Mouse (Mus musculus): Measurements from ENCODE around the gene Pard3b.

Pard3b gene

DNA sequence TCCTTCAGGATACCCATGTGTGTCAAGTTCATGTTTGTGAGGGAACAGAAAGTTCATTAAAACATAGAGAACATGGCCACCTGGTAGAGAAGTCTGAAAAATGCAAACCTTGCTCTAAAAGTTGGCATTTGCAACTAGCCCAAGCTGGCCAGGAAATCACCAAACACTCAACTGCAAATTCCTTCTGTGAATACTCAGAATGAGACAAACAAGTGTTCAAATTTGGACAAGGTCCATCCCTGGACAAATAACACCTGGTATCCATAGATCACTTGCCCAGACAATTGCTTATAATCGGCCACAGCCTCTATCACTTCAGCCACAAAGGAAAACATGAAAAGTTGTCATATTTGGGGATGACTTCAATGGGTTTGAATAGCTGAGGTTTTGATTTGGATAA lies 701.6 kb downstream of the Pard3b start:
- no peak for ATAC-seq (ENCODE audit: insufficient number of reproducible peaks, low FRiP score, low TSS enrichment)

DNA sequence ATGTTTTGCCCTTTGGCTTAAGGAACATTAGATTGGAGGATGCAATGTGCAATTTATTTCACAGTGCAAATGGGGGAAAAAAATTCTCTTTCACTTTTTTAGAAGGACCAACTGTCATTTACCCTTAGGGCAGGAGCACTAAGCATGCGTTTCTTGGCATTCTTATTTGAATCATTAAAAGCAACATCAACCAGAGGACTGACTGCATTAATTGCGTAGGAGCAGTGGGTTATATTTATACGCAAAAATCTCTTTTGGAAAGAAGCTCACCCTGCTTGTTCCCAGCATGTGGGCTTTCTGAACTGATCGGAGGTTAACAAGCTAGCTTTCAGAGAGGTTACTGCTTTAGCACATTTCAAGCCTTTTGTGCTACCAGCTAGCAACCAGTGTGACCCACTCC lies 705.7 kb downstream of the Pard3b start:
- no peak for ATAC-seq (ENCODE audit: insufficient number of reproducible peaks, low FRiP score, low TSS enrichment)

DNA sequence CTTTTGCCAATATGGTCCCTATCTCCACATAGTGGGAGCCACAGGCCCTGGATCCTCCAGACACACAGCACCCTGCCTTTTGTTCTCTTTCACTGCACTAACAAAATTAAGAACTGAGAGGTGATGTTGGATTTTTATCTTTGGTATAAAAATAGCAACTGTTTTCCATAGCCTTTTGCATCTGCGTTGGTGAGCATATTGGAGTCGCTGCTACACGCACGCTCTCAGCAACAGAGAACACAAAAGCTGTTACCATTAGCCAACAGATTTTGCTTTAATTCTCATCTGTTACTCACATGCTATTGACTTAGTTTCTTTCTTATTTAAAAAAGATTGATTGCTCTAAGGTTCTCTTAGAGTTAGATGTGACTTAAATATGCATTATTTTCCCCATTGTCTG lies 709.7 kb downstream of the Pard3b start:
- no peak for ATAC-seq (ENCODE audit: insufficient number of reproducible peaks, low FRiP score, low TSS enrichment)

DNA sequence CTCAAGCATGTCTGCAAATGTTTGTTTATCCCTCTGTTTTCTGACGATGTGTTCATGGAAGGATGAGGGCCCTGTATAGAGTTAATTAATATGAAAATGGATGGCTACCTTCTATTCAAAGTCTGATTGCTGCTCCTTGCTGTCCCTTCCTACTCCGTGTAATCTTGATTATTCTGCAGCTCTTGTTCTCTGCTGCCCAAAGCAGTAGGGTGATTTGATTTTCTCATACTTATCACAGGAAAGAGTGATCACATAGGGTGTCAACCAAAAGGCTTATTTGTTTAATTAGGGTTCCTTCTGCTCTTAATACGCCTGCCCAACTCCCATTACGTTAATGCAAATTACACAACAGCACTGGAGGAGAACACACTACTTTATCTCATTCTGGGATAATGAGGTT lies 716.9 kb downstream of the Pard3b start:
- no peak for ATAC-seq (ENCODE audit: insufficient number of reproducible peaks, low FRiP score, low TSS enrichment)

DNA sequence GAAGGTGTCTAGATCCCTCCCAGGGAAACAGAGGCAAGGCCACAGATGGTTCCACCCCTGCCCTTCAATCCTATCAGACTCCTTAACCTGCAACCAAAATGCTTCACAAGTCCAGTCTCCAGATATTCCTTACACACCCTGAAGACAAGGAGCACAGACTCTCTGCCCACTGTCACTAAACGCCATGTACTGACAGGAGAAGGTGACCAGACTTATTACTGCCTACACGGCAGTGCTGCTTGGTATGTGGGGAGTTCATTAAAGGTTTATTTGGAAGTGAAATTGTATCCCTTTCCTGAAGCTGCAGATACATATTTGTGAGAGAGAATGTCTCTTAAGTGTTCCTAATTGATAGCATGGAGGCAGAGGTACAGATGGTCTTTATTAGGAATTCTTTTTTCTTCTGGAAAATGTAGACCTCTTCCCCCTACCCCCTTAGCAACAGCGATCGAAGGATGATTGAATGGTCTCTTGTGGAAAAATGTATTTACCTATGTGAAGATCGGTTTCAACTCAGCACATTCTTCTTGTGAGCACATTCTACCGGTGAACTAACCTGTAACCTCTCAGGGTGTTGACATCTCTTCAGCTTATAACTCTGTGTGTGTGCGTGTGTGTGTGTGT lies 735.9 kb downstream of the Pard3b start:
- no peak for ATAC-seq (ENCODE audit: insufficient number of reproducible peaks, low FRiP score, low TSS enrichment)

DNA sequence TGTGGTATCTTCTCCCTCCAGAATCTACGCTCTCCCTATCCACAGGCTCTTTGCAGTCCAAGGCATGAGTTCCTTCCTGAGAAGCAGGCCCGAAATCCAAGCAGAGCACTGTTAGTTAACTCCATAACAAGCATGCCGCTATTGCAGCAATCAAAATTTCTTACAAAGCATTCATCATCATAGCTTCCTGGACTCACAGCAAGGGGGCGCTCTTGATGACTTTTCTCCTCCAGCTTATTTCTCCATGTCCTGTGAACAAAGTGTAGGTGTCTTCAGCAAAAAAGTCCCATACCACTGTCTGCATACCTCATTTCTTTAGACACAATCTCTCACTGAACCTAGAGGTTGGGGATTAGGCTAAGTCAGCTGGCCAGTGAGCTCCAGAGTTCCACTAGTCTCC lies 739.7 kb downstream of the Pard3b start:
- no peak for ATAC-seq (ENCODE audit: insufficient number of reproducible peaks, low FRiP score, low TSS enrichment)

DNA sequence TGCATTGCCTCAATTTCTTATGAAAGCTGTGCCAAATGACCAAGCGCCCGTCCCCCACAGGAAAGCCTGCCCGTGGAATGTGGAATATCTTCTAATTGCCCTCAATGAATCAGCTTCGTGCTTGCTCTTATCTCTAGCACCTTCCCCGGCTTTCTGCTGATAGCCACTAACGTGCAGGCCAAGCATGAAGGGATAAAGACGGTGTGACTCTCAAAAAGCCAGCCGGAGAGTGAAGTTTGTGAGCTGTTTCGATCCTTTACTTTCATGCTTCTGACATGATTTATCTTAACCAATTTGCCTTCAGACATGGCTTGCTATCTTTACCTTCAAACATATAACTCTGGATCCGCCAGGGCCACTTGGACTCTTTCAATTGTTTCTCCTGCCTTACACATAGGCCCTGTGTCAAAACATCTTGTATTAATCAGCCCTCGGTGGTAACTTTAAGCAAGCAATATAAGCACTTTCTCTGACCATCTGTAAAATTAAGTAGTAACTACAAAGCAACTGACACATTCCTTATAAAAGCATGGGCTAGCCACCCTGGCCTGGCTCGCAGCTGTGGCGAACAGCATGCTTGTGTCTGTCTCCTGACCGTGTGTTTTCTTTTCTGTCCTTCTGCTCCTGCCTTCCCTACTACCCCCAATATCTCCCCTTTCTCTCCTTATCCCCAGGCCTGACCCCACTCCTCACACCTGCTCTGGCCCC lies 744.3 kb downstream of the Pard3b start:
- ATAC-seq (ENCODE audit: insufficient number of reproducible peaks, low FRiP score, low TSS enrichment), result no peak

DNA sequence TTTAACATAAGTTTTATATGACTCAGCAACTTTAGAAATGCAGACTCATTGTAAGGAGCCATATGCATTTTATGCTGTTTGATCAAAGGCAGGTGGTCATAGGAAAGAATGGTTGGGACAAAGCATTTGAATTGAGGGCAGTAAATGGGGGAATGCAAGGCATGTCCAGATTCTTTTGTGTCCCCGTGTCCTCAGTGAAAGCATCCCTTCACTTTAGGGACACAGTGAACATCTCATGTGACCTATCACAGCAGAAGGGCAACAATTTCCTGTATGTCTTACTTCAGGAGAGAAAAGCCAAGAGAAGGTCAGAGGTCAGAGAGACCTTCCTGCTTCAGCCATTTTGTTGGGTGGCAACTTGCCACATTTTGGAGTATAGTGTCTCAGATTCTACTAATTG lies 745.6 kb downstream of the Pard3b start:
- ATAC-seq (ENCODE audit: insufficient number of reproducible peaks, low FRiP score, low TSS enrichment), result no peak

DNA sequence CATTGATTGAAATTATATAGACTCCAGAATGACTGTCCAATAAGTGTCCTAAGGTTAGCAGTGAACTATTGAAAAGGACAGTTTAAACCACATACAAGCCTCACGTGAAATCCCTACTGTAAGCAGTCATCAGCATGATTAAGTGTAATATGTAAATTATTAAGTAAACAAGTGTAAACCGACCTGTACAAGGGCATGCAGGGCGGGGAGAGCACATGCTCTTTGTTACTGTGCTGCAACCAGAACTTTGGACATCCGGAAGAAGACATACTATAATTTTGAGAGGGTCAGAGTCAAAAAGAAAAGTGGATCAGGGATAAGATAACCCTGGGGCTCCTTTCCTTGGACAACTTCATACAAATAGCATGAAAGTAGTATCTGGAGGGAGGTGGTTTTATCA lies 749.4 kb downstream of the Pard3b start:
- no peak for ATAC-seq (ENCODE audit: insufficient number of reproducible peaks, low FRiP score, low TSS enrichment)

DNA sequence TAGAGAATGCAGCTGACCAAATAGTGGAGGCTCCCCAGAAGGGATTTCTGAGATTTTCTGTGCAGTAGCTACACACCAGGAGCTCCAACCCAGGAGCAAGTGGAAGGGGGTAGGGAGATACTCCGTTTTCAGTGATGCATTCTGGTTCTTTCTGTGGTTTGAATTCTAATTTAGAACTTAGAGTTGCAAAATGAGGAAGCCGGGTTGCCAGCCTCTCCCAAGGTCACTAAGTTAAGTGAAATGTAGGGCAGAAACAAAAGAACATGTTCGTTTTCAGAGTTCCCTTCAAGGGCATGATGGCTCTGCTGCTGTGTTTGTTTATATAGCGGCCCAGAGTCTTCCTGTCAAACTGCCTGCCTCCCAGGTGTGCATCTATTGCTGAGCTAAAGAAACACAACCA lies 754.2 kb downstream of the Pard3b start:
- ATAC-seq (ENCODE audit: insufficient number of reproducible peaks, low FRiP score, low TSS enrichment), result no peak

DNA sequence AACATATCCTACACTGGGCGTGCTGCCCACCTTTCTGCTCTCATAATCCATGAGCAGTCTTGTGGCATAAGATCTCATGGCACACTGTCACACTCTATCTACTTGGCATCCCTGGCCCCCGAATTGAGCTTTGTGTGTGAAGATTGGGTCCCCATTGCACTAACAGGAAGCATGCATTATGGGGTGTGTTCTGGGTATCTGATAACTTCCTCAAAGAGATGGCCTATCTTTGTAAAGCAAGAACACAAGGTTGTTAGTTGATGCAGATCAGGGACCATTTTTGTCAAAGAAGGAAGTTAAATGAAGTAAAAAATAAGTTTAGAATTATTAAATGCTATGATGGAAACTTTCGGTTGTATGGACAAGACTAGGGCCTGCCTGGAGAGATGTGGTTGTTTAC lies 755.9 kb downstream of the Pard3b start:
- no peak for ATAC-seq (ENCODE audit: insufficient number of reproducible peaks, low FRiP score, low TSS enrichment)

DNA sequence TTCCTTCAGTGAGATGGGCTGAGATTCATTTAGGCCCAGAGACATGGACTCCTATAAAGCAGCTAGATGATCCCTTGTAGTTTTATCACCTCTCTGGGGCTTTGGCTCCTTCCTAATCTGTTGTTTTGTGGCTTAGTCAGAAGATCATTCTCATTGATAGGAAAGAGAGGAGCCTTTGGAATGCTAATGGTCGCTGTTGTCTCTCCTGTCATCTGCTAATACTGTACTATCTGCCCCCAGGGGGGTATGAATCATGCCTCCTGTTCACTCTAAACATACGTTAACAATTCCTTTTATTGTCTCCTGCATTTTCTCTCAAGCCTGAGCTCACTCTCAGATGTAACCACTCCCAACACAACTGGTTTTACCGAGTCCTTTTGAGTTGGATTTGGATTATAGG lies 759.6 kb downstream of the Pard3b start:
- ATAC-seq (ENCODE audit: insufficient number of reproducible peaks, low FRiP score, low TSS enrichment), result no peak

DNA sequence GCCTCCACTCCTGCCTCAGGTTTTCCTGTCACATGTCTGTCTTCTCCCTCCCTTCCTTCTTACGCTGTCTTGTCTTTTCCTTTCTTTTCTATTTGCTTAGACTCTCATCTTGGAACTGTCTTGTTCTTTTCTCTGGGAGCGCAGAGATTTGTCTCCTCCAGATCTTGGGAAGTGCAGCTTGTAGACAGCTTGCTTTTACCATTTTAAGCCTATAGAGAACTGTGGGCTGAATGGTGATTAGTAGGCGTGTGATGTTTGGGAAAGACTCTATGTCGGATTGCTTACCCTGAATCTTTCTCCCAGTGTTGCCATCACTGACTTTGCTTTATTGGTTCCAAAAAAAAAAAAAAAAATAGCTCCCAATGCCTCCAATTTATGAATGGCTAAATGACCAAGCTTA lies 760.1 kb downstream of the Pard3b start:
- ATAC-seq (ENCODE audit: insufficient number of reproducible peaks, low FRiP score, low TSS enrichment), result no peak

DNA sequence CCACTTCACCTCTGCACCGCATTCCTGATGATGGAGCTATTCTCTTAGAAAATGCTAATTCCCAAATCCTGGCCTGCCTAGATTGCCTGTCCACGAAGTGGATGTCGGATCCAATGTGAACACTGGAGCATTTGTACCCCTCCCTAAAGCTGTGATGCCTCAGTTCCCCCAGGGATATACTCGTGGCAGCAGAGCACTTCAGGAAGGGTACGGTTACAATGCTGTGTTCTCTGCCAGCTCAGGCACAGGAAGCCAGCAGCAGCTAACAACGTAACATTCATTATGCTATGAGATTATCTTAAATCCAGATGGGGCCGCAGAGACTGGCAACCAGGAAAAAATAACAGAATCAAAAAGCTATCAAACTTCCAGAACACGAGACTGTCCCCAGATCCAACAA lies 766.4 kb downstream of the Pard3b start:
- ATAC-seq (ENCODE audit: insufficient number of reproducible peaks, low FRiP score, low TSS enrichment), result no peak

DNA sequence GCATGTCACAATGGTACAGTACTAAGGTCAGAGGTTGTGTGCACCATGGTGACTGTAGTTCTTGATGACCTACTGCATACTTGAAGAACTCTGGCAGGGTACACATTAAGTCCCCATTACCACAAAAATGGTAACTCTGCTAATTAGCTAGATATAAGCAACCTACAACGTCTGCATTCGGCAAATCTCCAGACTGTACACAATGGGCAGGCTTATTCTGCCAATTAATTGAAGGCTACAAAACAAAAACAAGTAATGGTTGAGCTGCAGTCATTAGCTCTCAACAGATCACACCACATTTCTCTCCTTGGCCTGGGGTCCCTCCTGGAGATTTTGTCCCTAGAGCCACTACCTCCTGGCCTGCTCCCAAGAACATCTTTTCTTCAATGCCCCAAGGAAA lies 772.7 kb downstream of the Pard3b start:
- no peak for ATAC-seq (ENCODE audit: insufficient number of reproducible peaks, low FRiP score, low TSS enrichment)

DNA sequence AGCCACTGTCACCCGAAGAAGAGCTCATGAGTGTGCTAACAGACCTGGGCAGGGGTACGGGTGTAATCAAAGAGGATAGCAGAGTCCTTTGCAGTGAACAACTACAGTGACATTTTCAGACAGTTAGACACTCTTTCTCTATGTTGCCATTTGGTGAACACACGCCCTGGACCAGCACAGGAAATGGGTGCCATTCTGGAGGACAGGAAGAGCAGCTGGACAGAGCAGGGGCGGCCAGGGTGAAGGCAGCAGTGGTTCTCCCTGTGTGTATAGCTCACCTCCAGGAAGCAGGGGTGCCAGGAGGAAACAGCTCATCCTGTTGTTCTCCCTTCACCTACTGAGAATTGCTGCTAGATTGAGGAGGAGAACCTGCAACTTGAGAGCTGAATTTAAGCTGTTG lies 773.4 kb downstream of the Pard3b start:
- ATAC-seq (ENCODE audit: insufficient number of reproducible peaks, low FRiP score, low TSS enrichment), result no peak

DNA sequence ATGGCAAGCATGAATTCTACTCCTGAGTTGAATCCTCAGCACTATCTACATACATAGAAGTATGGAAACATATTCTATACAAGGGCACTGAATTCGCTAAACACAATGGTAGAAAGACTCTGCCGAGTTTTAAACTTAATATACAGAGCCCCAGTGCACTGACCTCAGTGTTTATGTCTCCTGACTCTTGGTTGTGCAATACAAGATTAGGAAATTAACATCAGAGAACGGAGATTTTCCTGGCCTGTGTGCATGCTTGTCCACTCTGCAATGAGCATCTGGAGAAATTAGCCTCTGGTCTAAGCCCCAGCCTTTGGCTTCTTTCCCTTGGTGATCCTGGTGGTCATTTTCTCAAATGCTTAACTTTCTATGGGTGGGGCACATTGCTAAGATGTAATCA lies 774.4 kb downstream of the Pard3b start:
- no peak for ATAC-seq (ENCODE audit: insufficient number of reproducible peaks, low FRiP score, low TSS enrichment)

DNA sequence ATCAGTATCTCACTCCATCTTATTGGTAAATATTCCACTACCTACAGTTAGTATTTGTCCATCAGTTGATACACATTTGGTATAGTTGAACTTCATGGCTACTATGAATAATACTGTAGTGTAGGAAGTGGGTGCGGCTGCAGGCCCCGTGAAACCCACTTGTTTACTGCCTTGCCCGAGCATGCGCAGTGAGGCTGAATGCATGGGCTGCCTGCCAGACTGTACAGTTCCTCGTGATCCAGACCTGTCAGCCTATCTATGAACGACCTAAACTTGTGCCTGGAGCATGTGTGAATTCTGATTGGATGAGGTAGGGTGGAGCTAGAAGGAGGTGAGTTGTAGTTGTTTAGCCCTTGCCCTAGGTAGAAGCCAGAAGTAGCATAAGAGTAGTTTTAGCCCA lies 775.9 kb downstream of the Pard3b start:
- ATAC-seq (ENCODE audit: insufficient number of reproducible peaks, low FRiP score, low TSS enrichment), result no peak

DNA sequence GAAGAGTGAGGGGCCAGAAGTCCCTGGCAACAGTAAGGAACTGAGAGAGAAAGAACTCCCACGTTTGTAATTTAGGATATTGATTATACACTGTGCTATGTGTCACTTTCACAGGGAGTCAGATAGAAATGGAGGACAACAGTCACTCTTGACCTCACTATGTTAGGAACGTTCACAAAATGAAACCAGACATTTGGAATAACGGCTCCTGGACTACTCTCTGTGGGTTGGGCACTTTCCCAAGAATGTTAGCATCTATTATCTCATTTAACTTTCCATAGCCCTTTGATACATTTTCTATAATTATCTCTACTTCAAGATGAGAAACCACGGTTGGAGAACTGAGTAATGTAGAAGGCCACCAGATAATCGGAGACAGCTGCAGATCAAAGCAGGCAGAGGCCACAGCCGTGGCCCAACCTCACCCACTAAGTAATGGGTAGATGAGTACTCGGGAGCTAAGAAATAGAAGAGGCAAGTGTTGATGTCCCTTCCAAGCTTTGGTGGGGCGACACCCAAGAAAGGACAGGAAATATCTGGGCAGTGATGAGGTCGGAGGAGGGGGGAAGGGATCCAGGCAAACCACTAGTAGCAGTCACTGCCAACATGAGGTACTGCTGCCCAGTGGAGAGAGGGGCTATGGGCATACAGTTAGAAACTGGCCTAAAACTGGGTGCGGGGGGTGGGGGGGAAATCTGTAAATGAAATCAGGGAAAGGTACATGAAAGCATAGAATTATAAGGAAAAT lies 778.2 kb downstream of the Pard3b start:
- ATAC-seq (ENCODE audit: insufficient number of reproducible peaks, low FRiP score, low TSS enrichment), result no peak

DNA sequence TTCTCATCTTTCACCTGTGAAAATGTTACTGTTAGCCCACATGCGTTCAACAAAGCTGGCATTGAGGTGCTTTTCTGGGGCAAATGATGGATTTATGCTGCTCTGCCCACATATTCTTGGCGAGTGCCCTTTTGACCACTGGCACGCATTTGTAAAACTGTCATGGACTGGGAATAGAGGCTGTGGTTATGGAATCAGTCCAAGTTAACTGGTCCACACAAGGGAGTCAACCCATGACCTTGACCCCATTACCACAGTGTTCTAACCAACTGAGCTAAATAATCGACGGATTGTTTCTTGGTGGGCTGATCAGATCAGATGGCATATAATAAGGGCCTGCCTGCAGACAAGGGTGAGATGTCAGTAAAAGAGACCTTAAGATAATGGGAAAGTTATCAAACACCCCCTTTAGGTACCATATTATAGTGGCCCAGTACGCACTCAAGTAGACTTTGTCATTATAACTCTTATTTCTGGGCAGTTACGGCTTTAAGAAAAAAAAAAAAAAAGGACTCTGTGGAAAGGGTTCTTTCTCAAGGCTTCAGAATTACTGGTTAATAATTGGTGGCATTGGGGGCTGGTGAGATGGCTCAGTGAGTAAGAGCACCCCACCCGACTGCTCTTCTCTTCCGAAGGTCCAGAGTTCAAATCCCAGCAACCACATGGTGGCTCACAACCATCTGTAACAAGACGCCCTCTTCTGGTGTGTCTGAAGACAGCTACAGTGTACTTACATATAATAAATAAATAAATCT lies 784.4 kb downstream of the Pard3b start:
- ATAC-seq (ENCODE audit: insufficient number of reproducible peaks, low FRiP score, low TSS enrichment), result no peak

DNA sequence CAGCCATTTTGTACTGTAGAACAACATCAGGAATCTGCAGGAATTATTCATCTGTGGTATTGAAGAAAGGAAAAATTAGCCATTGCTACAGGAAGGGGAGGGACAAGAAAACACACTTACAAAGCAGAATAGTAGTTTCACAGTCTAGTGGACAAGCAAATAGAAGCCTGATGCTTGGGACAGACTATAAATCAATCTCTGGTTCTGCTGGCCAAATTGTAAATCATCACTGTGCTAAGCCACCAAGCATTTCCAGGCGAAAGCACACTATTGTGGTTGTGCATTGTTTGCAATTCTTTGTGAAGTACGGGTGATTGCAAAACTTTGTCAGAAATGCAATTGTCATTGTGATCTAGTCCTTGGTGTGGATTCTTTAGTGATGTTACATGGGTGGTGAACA lies 786.7 kb downstream of the Pard3b start:
- no peak for ATAC-seq (ENCODE audit: insufficient number of reproducible peaks, low FRiP score, low TSS enrichment)

Data from cerebellum, adult (tissue).